Mouse (Mus musculus): ENCODE measurements around the gene Asb8. TPM values are rescaled to one million over a fixed set of nuclear protein-coding genes. Genes with fewer than 3 reads are reported as not detected.

Asb8 gene
- polyA plus RNA-seq (2015; fragmentation: Nextera tagmentation; extraction: Ambion mirVana) = 22.3 and 22.8 TPM in 2 replicates

DNA sequence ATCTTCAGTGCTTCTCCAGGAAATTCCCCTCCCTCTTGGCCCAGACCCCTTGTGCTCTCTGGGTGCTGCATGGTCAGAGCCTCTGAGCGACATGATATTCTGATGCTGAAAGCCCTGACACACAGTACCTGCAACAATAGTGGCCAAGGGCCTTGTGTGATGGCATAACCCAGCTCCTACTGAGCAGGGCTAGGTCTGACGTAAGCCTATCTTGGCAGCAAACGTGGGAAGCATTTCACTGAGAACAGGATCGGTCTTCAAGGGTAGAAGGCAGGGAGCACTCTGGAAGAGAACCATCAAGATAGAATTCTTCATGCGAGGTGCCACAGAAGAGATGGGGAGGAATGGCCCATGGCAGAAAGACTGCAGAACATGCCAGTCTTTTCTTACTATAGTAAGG lies at the start of gene Asb8:
Asb8 (minus strand) TSS at position 101 of the 400 bp plus-strand sequence.
- Histone ChIP-seq H3K4me2 (ENCODE audit: low read depth, low read length) (no peak within 1 kb of the TSS), H3K4me3 (ENCODE audit: low read depth, low read length) (no peak within 1 kb of the TSS), H3K4me1 (ENCODE audit: control insufficient read depth, low read depth, low read length) (no peaks in the 10 kb centered on the region; the same call in 1 of the 2 replicates), H3K27me3 (ENCODE audit: control insufficient read depth, insufficient read depth, low read depth, low read length) (peaks cover 52% of the 10 kb centered on the region), H3K9me3 (replicated peaks; ENCODE audit: control insufficient read depth, low read length) (no peaks in the 10 kb centered on the region), H3K27ac (ENCODE audit: low read length) (no peak within 1 kb of the TSS), H3K36me3 (ENCODE audit: control insufficient read depth, insufficient read depth) (no peaks in the 10 kb centered on the region), H3K9ac (ENCODE audit: low read depth, low read length) (no peak within 1 kb of the TSS)
- 67% methylated on average over 5 of the region's 5 CpGs for WGBS (ENCODE audit: insufficient replicate concordance)
- no peak for ATAC-seq (ENCODE audit: low read depth)

DNA sequence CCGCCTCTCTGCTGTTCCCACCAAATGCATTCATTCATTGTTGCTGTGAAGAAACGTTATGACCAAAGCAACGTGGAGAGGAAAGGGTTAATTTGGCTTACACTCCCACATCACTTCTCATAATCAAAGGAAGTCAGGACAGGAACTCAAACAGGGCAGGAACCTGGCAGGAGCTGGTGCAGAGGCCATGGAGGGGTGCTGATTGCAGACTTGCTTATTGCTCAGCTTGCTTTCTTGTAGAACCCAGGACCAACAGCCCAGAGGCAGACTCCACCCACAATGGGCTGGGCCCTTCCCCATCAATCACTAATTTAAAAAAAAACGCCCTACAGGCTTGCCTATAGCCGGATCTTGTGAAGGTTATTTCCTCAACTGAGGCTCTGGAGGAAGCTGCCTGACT lies 48.7 kb upstream of the Asb8 start:
- H3K27me3 ChIP-seq (ENCODE audit: control insufficient read depth, insufficient read depth, low read depth, low read length) = no peaks in the 10 kb centered on the region
- H3K9me3 ChIP-seq (replicated peaks; ENCODE audit: control insufficient read depth, low read length) = no peaks in the 10 kb centered on the region
- H3K4me2 ChIP-seq (ENCODE audit: low read depth, low read length) = no peak overlapping the region
- H3K4me1 ChIP-seq (ENCODE audit: control insufficient read depth, low read depth, low read length) = no peaks in the 10 kb centered on the region
- WGBS (ENCODE audit: insufficient replicate concordance) = 24% methylated on average over 5 of the region's 5 CpGs
- H3K4me3 ChIP-seq (ENCODE audit: low read depth, low read length) = no peak overlapping the region
- ATAC-seq (ENCODE audit: low read depth) = no peak
- no peak overlapping the region for H3K27ac ChIP-seq (ENCODE audit: low read length)
- H3K9ac ChIP-seq (ENCODE audit: low read depth, low read length) = no peak overlapping the region
- H3K36me3 ChIP-seq (ENCODE audit: control insufficient read depth, insufficient read depth) = no peaks in the 10 kb centered on the region

DNA sequence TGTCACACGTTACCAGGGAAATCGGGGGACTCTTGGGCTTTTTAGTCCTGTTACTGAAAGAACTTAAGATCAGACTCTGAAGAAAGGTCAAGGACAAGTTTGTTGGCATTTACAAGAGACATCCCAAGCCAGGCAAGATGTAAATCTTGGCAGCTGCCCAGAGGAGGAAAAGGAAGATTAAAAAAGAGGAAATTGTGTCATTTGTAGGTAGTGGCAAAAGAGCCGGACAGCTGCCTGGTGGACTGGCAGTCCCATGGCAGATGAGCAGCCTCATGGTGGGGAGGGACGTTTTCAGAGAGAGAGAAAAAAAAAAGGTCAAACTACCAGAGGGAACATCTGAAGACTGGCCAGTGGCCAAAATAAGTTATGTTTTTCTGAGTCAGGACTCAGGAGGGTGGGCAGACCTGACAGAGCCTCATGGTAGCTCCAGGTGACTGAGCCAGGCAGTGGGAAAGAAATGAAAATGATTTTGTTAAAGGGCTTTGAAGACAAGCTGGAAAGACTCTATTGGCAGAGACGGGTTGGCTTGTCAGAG lies 48.0 kb upstream of the Asb8 start:
- no peak for ATAC-seq (ENCODE audit: low read depth)
- no peak overlapping the region for H3K4me3 ChIP-seq (ENCODE audit: low read depth, low read length)
- H3K27me3 ChIP-seq (ENCODE audit: control insufficient read depth, insufficient read depth, low read depth, low read length) = no peaks in the 10 kb centered on the region
- no peaks in the 10 kb centered on the region for H3K4me1 ChIP-seq (ENCODE audit: control insufficient read depth, low read depth, low read length)
- WGBS (ENCODE audit: insufficient replicate concordance) = 38% methylated on average over 5 of the region's 5 CpGs
- no peak overlapping the region for H3K4me2 ChIP-seq (ENCODE audit: low read depth, low read length)
- H3K9me3 ChIP-seq (replicated peaks; ENCODE audit: control insufficient read depth, low read length) = no peaks in the 10 kb centered on the region
- H3K9ac ChIP-seq (ENCODE audit: low read depth, low read length) = no peak overlapping the region
- no peak overlapping the region for H3K27ac ChIP-seq (ENCODE audit: low read length)
- H3K36me3 ChIP-seq (ENCODE audit: control insufficient read depth, insufficient read depth) = no peaks in the 10 kb centered on the region

DNA sequence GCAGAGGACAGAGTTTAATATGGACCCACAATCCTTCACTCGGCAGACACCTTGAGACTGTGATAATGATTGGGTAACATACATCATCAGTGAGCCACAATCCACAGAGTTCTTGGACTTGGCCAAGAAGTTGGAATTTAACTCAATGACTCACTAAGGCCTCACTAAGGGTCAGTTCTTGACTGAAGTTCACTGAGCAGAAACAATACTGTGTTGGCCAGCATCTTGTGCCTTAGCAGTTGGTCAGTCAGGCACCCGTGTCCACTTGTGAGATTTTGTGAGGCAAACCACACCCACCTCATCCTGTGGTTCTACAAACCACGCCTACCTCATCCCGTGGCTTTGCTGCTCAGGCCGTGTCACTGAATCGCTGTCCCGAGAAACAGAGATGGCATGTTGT lies 44.3 kb upstream of the Asb8 start:
- ATAC-seq (ENCODE audit: low read depth) = no peak
- WGBS (ENCODE audit: insufficient replicate concordance) = 40% methylated on average over 7 of the region's 7 CpGs
- no peaks in the 10 kb centered on the region for H3K9me3 ChIP-seq (replicated peaks; ENCODE audit: control insufficient read depth, low read length)
- H3K36me3 ChIP-seq (ENCODE audit: control insufficient read depth, insufficient read depth) = no peaks in the 10 kb centered on the region
- H3K27me3 ChIP-seq (ENCODE audit: control insufficient read depth, insufficient read depth, low read depth, low read length) = no peaks in the 10 kb centered on the region
- no peak overlapping the region for H3K9ac ChIP-seq (ENCODE audit: low read depth, low read length)
- no peak overlapping the region for H3K27ac ChIP-seq (ENCODE audit: low read length)
- no peaks in the 10 kb centered on the region for H3K4me1 ChIP-seq (ENCODE audit: control insufficient read depth, low read depth, low read length)
- no peak overlapping the region for H3K4me2 ChIP-seq (ENCODE audit: low read depth, low read length)
- H3K4me3 ChIP-seq (ENCODE audit: low read depth, low read length) = no peak overlapping the region

DNA sequence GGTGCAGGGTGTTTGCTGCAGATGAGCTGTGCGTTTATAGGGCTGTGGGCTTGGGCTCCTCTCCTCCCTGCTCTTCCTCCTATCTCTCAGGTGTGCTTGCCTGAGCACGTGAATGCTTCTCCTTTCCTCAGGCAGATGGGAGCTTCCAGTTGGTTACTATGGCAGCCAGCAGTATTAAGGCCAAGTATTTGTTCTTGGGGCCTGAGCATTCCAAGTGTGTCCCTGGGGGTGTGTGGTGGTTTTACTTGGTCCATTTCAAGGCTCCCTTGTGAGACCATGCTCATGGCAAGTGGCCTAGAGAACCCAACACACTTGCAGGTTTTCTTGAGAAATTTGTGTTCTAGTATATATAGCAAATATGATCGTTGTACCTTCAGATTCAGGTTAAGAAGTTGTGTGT lies 30.0 kb upstream of the Asb8 start, which contains the start of gene Olfr288:
Olfr288 (minus strand) TSS at position 101 of the 400 bp plus-strand sequence.
- H3K27ac ChIP-seq (ENCODE audit: low read length) = no peak within 1 kb of the TSS
- WGBS (ENCODE audit: insufficient replicate concordance) = 39% methylated on average over 3 of the region's 3 CpGs
- no peaks in the 10 kb centered on the region for H3K9me3 ChIP-seq (replicated peaks; ENCODE audit: control insufficient read depth, low read length)
- H3K4me3 ChIP-seq (ENCODE audit: low read depth, low read length) = no peak within 1 kb of the TSS
- H3K4me1 ChIP-seq (ENCODE audit: control insufficient read depth, low read depth, low read length) = no peaks in the 10 kb centered on the region
- H3K4me2 ChIP-seq (ENCODE audit: low read depth, low read length) = no peak within 1 kb of the TSS
- no peak within 1 kb of the TSS for H3K9ac ChIP-seq (ENCODE audit: low read depth, low read length)
- H3K36me3 ChIP-seq (ENCODE audit: control insufficient read depth, insufficient read depth) = no peaks in the 10 kb centered on the region
- no peak for ATAC-seq (ENCODE audit: low read depth)
- no peaks in the 10 kb centered on the region for H3K27me3 ChIP-seq (ENCODE audit: control insufficient read depth, insufficient read depth, low read depth, low read length)

DNA sequence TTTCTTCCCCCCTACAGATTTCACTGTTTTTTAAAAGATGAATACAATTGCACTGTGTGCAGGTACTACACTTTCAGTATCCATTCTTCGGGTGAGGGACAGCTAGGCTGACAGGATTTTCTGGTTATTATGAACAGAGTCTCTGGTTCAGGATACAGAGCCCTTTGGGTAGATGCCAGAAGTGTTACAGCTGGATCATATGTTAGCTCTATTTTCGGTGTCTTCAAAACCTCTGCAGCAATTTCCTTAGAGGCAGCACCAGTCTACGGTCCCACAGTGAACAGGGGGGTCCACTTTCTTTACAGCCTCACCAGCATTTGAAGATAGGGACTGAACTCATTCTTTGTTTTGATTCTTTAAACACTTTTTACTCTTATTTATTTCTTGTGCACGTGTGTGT lies 19.0 kb upstream of the Asb8 start:
- H3K9me3 ChIP-seq (replicated peaks; ENCODE audit: control insufficient read depth, low read length) = no peaks in the 10 kb centered on the region
- H3K4me3 ChIP-seq (ENCODE audit: low read depth, low read length) = no peak overlapping the region
- no peak overlapping the region for H3K9ac ChIP-seq (ENCODE audit: low read depth, low read length)
- no peak for ATAC-seq (ENCODE audit: low read depth)
- no peak overlapping the region for H3K4me2 ChIP-seq (ENCODE audit: low read depth, low read length)
- H3K36me3 ChIP-seq (ENCODE audit: control insufficient read depth, insufficient read depth) = no peaks in the 10 kb centered on the region
- peaks cover 8% of the 10 kb centered on the region for H3K4me1 ChIP-seq (ENCODE audit: control insufficient read depth, low read depth, low read length)
- no peak overlapping the region for H3K27ac ChIP-seq (ENCODE audit: low read length)
- peaks cover 9% of the 10 kb centered on the region for H3K27me3 ChIP-seq (ENCODE audit: control insufficient read depth, insufficient read depth, low read depth, low read length)
- 53% methylated on average over 4 of the region's 4 CpGs for WGBS (ENCODE audit: insufficient replicate concordance)

DNA sequence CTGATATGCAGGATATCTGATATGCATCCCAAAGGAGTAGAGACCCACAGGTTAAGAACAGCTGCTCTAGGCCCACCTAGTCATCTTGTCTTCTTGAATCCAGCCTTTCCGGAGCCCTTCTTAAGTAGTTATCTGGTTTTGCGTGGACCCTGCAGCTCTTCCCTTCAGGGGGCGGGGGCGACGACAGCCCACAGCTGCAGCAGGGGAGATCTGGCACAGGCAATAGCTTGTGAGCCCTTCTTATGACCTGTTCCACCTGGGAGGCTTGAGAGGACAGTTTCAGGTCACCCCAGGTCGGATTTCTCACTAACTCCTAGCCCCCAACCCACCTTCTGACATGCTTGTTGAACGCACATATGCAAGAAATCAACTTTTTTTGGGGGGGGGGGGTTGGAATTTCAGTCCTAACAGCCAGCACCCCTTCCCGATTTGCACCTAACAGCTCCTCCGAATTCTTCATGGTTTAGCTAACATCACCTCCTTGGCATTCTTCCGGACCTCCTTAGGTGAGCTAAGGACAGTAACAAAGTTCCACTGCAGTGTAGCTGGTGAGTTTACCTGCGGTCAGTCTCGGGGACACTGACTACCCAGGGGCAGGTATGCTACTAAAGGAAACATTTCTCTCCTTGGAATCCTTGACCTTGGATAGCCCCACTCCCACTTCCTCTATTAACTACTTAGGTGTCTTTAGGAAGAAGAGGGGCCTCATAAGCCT lies 16.6 kb upstream of the Asb8 start:
- ATAC-seq (ENCODE audit: low read depth) = no peak
- peaks cover 9% of the 10 kb centered on the region for H3K27me3 ChIP-seq (ENCODE audit: control insufficient read depth, insufficient read depth, low read depth, low read length)
- no peak overlapping the region for H3K4me2 ChIP-seq (ENCODE audit: low read depth, low read length)
- H3K4me1 ChIP-seq (ENCODE audit: control insufficient read depth, low read depth, low read length) = peaks cover 8% of the 10 kb centered on the region
- H3K9me3 ChIP-seq (replicated peaks; ENCODE audit: control insufficient read depth, low read length) = no peaks in the 10 kb centered on the region
- no peak overlapping the region for H3K4me3 ChIP-seq (ENCODE audit: low read depth, low read length)
- no peak overlapping the region for H3K9ac ChIP-seq (ENCODE audit: low read depth, low read length)
- no peaks in the 10 kb centered on the region for H3K36me3 ChIP-seq (ENCODE audit: control insufficient read depth, insufficient read depth)
- H3K27ac ChIP-seq (ENCODE audit: low read length) = no peak overlapping the region
- 59% methylated on average over 12 of the region's 12 CpGs for WGBS (ENCODE audit: insufficient replicate concordance)

DNA sequence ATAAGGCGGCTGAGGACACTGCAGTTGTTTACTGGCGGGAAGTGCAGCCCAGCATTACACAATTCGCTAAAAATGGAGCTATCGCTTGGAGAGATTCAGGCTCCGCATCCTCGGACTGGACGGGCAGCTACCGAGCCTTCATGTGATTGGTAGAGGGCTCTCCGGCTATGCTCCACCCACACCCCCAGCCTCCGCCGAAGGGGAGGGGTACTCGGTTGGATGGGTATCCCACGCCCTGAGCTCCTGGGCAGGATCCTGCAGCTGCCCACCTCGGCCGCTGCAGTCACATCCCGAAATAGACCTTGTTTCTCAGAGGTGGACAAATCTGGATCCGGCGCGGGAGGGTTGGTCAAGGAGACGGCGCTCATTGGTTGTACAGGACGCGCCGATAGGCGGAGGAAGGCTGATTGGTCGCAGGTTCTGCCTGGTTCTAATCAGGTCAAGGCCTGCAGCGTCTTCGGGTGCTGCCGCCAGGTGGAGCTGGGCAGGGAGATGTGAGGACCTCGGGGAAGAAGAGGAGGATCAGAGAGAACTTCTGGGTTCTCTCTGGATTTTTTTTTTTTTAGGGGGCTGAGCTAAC lies 15.8 kb upstream of the Asb8 start:
- peak; percentile 95 for ATAC-seq (ENCODE audit: low read depth)
- H3K9ac ChIP-seq (ENCODE audit: low read depth, low read length) = no peak overlapping the region
- H3K4me1 ChIP-seq (ENCODE audit: control insufficient read depth, low read depth, low read length) = peaks cover 8% of the 10 kb centered on the region
- H3K4me2 ChIP-seq (ENCODE audit: low read depth, low read length) = peak overlapping the region; percentile 80
- no peaks in the 10 kb centered on the region for H3K36me3 ChIP-seq (ENCODE audit: control insufficient read depth, insufficient read depth)
- no peak overlapping the region for H3K27ac ChIP-seq (ENCODE audit: low read length)
- H3K9me3 ChIP-seq (replicated peaks; ENCODE audit: control insufficient read depth, low read length) = no peaks in the 10 kb centered on the region
- H3K27me3 ChIP-seq (ENCODE audit: control insufficient read depth, insufficient read depth, low read depth, low read length) = peaks cover 12% of the 10 kb centered on the region
- WGBS (ENCODE audit: insufficient replicate concordance) = under 1% methylated on average over 30 of the region's 30 CpGs
- peak overlapping the region; percentile 59 for H3K4me3 ChIP-seq (ENCODE audit: low read depth, low read length)

DNA sequence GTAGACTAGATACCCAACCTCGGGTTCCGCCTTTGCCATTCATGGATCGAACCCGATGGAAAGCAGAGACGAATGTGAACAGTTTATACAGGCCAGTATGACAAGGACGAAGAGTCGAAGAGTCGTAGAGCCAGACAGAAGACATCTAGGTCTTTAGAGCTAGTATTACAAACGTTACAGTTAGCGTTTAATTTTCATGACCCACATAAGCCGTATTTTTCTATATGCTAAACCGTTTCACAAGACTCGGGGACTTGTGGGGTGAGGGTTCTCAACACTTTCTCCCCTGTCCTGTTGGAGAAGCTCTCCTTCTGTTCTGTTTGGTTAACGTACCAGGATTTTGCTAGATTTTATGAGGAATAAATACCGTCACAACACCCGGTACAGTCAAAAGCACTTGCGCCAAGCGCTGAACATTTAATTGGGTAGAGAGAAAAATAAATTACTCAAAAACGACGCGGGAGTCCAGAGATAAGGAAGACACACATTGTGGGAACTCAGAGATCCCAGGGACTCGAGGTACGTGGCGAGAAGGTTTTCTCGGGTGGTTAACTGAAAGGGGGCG lies 15.2 kb upstream of the Asb8 start:
- Histone ChIP-seq H3K27ac (ENCODE audit: low read length) (no peak overlapping the region), H3K9me3 (replicated peaks; ENCODE audit: control insufficient read depth, low read length) (no peaks in the 10 kb centered on the region), H3K4me1 (ENCODE audit: control insufficient read depth, low read depth, low read length) (peaks cover 8% of the 10 kb centered on the region), H3K4me3 (ENCODE audit: low read depth, low read length) (peak overlapping the region; percentile 59), H3K27me3 (ENCODE audit: control insufficient read depth, insufficient read depth, low read depth, low read length) (peaks cover 12% of the 10 kb centered on the region), H3K4me2 (ENCODE audit: low read depth, low read length) (peak overlapping the region; percentile 80), H3K36me3 (ENCODE audit: control insufficient read depth, insufficient read depth) (no peaks in the 10 kb centered on the region), H3K9ac (ENCODE audit: low read depth, low read length) (no peak overlapping the region)
- no peak for ATAC-seq (ENCODE audit: low read depth)
- 10% methylated on average over 26 of the region's 26 CpGs for WGBS (ENCODE audit: insufficient replicate concordance)

Data from liver, embryonic 16.5 days (tissue).